In the genomic region with DNA sequence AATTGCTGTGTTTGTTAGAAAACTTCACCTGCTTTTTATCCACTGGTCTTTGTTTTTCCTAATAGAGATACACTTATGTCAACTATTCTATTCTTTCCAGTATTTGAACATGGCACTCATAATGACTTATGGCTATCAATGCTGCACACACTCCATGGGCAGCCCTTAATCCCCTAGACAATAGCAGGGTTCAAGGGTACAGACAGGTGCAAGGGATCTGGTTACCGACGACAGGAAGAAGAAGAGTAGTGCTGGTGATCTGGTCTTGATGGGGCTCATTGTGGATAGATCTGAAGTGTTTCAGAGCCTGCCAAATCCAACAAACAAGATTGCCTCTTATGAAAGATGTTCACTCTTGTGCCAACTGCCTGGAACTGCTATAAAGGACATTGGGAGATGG, we compare ENCODE assay signal across 19 mouse cellular contexts. TPM values are rescaled to one million over a fixed set of nuclear protein-coding genes. Genes with fewer than 3 reads are reported as not detected.
"Had no signal": no experiment of that assay in that cellular context is flagged by ENCODE, and none has a peak within 500 bp of the region (broad histone marks: within the 10 kb centered on the region; RNA-seq: fewer than 3 reads in every experiment).

No protein-coding gene starts in this region.

- H3K9me3 ChIP-seq: liver, embryonic 15.5 days; lung, embryonic 15.5 days; midbrain, embryonic 10.5 days; midbrain, embryonic 12.5 days; neural tube, embryonic 12.5 days; stomach, embryonic 15.5 days had no signal

- H3K27ac ChIP-seq: liver, embryonic 15.5 days; lung, embryonic 15.5 days; midbrain, embryonic 10.5 days; midbrain, embryonic 12.5 days; neural tube, embryonic 12.5 days; stomach, embryonic 15.5 days; stomach, postnatal 0 days had no signal

- ATAC-seq: midbrain, embryonic 16.5 days had no signal

- H3K4me1 ChIP-seq: liver, embryonic 15.5 days; lung, embryonic 15.5 days; midbrain, embryonic 10.5 days; midbrain, embryonic 12.5 days had no signal

- H3K4me2 ChIP-seq: liver, embryonic 15.5 days; lung, embryonic 15.5 days; midbrain, embryonic 12.5 days; neural tube, embryonic 12.5 days; stomach, embryonic 15.5 days had no signal

- H3K36me3 ChIP-seq: liver, embryonic 15.5 days; lung, embryonic 15.5 days; midbrain, embryonic 10.5 days; midbrain, embryonic 12.5 days; neural tube, embryonic 12.5 days; stomach, embryonic 15.5 days had no signal

- DNase-seq: lung, adult 18-20 months; lung, postnatal 10 days; lung, postnatal 4 days; midbrain, embryonic 14.5 days; right cerebral cortex, postnatal 14 days; thymus, adult 2 months; thymus, postnatal 25 days; thymus, postnatal 4 days had no signal

- H3K4me3 ChIP-seq: liver, embryonic 15.5 days; lung, embryonic 15.5 days; midbrain, embryonic 10.5 days; midbrain, embryonic 12.5 days; neural tube, embryonic 12.5 days; stomach, embryonic 15.5 days had no signal

- H3K27me3 ChIP-seq: liver, embryonic 15.5 days; lung, embryonic 15.5 days; midbrain, embryonic 12.5 days; neural tube, embryonic 12.5 days; stomach, embryonic 15.5 days had no signal

- H3K9ac ChIP-seq: liver, embryonic 15.5 days; lung, embryonic 15.5 days; midbrain, embryonic 12.5 days; neural tube, embryonic 12.5 days; stomach, embryonic 15.5 days had no signal

RNA-seq across cellular contexts. Expression of a gene that starts 51.9 kb away (rescaled TPM):
- total RNA-seq: megakaryocyte, adult 5-6 weeks; megakaryocyte-erythroid progenitor cell, adult 5-6 weeks; neutrophil, adult 5-6 weeks had no signal
